Mouse (Mus musculus) urinary bladder, postnatal 36 days (tissue): ENCODE data around the gene Vkorc1l1.

Experiments used
- DNase-seq, 2 experiments: peaks; one replicate each; pipeline ENCODE4 v3.0.0; 2022; ENCODE audit warnings: low spot score in 2 of 2, mixed read lengths in 1 of 2

The Vkorc1l1 gene

DNA sequence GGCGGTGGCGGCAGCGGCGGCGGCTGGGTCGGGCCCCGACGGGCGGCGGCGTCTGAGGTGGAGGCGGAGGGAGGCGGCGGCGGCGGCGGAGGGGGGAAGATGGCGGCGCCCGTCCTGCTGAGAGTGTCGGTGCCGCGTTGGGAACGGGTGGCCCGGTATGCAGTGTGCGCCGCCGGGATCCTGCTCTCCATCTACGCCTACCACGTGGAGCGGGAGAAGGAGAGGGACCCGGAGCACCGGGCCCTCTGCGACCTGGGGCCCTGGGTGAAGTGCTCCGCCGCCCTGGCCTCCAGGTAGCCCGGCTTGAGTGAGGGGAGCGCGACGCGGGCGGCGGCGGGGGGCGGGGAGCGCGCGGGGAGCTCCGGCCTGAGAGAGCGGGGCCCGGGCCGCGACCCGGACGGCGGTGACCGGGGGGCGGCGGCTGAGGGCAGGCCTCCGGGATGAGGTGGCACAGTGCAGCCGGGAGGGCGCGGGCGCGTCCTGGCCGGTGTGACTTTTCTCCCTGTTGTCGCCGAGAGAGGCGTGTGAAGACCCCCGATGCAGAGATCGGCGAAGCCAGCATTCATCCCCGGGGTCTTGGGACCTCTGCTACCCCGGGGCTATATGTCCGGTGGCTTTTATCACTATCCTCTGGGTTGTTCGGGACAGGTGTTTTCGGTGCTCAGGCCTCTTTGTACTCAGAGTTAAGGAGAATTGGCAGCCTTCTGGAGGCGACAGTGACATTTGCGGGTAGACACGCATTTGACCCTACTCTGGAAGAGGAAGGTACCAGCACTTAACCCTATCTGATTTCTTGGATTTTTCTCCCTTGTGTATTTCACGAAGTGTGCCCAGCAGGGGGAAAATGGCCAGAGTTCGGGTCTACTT is 536 bp downstream of the Vkorc1l1 start:
- peak in 1 of 2 experiments; percentile 12 for DNase-seq

DNA sequence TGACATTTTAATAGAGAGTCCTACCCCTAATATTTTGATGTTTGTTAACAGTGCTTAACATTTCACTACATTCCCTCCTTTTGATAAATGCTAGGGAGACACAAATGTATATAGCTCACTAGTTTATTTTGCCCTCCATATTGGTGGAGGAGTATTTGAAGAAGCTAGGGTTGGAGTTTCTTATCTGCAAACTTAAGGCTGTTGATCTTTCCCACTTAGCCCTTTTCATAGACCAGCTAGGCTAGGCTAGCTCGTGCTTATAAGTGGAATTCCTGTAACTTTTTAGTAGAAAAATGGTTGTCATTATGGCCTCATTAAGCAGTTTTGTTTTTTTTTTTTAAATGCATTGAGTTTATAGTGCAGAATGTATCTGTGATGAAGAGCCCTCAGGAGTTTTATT is 1.6 kb downstream of the Vkorc1l1 start:
- DNase-seq, result no peak

DNA sequence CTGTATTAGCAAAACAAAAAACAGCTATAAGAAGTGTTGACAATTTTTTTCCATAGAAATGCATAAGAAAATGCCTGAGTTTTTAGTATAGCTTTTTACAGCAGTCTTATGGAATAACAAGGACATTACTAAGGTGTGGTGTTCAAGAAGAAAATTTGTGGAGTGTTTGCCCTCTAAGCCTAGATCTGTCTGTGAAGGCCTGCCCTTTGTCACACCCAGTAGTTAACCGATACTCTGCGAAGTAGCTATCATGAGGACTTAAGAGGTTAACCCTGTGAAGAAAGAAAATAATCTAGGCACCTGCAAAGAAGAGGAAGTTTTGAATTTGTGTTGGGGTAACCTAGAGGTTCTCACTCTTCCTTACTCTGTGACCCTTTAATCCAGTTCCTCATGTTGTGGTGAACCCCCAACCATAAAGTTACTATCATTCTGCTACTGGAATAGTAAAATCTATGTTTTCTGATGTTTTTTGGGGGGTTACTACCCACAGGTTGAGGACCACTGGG is 5.8 kb downstream of the Vkorc1l1 start:
- DNase-seq, result no peak

DNA sequence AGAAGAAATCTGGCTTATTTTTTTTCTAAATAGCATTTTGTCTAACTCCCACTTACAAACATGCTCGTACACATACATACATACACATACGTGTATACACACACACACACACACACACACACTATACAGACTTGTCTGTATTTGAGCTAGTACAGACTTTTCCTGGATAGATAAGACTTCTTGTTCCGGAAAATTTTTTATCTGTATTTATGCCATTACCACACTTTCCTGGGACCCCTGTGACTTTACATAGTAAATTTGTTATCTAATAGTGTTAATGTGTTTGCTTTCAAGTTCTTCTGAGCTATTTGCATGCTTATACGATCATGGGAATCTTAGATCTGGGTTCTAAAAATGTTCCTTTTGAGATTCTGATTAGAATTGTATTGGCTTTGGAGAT is 10.4 kb downstream of the Vkorc1l1 start:
- no peak for DNase-seq

DNA sequence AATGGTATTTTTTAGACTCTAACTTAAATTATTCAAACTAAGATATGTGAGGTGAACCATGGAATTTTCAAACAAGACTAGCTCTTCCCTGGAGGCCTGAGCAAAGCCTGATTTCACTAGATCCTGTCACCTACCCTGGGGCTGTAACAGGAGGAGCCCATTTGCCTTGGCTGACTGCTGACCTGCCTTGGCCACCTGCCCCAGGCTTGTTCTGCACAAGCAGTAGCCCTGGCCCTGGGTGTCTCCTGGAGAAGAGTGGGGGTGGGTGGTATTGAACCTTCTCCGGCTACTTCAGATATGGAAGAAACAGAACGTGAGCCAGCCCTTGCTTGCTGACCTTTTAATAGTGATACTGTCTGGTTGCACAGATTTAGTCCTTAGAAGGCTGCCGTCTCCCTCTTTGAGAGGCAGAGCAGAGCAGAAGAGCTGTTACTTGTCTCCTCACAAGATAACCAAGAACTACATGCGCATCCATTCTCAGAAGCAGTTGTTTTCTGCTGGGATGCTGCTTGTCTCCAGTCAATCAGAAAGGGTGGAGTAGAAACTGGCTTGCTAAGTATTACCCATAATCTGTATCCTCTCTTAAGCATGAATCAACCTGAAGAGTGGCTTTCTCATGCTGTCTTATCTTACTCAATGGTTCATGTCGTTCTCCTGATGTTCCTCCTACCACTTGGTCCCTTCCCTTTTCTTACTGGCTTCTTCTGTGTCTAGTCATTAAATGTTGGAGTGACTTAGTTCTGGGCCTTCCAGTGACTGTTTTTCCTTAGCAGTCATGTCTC is 12.9 kb downstream of the Vkorc1l1 start:
- peak in 1 of 2 experiments; percentile 27 for DNase-seq

DNA sequence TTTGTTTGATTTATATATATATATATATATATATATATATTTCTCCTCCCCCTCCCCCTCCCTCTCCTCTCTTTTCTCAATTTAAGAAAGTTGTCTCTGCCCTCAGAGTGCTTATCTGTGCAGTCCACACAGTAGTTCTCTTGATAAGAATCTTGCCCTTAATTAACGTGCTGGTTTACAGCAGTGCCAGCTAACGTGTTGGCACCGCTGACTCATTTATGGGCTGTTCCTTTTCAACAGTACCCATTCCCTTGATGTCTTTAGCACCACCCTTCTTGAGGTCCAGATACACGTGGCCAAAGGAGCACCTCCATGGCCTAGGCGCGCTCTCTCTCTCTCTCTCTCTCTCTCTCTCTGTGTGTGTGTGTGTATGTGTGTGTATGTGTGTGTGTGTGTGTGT is 14.0 kb downstream of the Vkorc1l1 start:
- no peak for DNase-seq

DNA sequence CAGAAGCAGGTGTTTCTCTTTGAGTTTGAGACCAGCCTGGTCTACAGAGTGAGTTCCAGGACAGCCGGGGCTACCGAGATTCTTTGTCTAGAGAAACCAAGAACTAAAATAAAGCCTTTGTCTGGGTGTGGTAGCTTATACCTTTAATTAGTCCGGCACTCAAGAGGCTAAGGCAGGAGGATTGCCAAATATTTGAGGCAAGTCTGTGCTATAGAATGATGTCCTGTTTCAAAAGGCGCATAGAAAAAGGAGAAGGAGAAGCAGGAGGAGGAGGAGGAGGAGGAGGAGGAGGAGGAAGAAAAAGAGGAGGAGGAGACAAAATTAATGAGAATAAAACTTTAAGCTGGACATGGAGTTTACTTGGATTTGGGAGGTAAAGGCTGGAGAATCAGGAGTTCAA is 21.5 kb downstream of the Vkorc1l1 start:
- DNase-seq, result no peak

DNA sequence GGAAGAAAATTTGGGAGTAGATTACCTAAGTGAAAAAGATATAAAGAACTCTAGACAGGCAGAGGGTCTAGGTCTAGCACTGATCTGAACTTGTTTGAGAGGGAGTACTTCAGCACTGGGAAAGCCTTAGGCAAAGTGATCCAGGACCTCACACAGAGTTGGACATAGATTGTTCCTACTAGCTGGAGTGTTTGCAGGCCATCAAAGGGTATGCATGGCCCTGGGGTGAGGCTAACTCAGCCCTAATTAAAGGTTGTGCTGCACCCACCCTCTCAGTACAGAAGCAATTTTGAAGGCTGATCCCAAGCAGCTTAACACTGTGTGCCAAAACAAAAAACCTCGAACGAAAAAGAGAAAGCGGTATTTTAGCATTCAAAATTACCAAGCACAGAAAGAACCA is 24.7 kb downstream of the Vkorc1l1 start:
- no peak for DNase-seq

DNA sequence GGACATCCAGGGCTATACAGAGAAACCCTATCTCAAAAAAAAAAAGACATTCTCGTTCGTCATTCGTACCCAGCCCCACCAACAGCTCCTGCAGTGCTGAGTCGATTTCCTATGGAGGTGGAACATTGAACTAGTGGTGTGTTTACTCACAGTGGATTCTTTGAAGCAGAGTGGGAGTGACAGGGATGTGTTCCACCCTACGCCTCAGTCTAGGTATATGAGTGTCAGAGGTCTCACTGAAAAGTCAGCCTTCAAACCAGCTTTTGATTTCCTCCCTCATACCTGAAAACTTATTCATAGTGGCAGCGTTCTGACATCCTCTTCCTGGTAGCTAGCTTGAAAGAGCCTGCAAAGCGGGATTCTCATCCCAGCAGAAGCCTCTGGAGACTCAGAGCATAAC is 26.6 kb downstream of the Vkorc1l1 start:
- no peak for DNase-seq

DNA sequence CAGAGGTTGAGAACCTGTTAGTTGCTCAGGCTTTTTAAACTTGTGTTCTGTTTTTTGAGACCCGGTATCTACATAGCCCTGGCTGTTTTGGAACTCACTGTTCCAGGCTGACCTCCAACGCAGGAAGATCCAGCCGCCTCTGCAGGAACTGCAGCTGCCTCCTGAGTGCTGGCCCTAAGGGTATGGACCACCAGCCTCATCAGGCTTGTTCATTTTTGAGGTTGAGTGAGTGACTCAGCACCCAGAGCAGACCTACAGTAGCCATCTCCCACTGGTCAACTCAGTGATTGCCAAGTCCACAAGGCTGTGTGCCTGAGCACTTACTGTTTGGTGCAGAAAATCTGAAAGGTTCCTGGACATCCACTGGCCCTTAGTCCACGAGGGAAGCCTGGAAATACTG is 29.7 kb downstream of the Vkorc1l1 start:
- peak; percentile 31 to 37 for DNase-seq

DNA sequence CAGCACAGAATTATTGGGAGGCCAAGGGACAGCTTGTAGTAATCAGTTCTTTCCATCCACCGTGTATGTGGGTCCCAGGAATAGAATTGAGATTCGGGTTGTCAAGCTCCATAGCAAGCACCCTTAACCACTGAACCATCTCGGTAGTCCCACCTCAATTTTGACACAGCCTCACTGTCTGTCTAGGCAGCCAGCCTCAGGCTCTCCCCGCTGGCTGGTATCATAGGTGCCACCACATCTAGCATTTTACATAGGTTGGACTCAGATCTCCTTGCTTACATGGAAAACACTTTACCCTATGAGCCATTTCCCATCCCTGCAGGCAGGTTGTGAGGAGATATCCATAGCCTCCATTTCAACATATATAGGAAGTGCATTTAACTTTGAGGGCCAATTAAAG is 32.6 kb downstream of the Vkorc1l1 start:
- no peak for DNase-seq

DNA sequence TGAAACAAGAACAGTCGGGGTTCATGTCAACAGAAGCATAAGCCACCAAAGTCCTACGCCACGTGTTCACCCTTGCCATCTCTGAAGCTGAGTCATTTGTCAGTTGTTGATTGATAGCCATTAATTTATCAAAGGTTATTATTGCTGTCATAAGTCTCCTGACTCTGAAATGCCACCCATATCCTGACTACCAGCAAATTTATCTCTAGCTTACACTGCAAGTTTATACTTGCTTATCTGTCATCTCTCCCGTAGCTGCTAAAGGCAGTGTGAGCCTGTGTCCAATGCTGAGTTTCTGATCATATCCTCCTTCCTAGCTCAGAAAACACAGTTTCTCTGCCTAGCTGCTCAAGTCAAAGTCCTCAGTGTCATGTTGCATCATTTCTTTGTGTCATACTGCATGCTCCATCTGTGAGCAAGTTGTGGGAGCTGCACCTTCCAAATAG is 33.1 kb downstream of the Vkorc1l1 start:
- DNase-seq, result no peak

DNA sequence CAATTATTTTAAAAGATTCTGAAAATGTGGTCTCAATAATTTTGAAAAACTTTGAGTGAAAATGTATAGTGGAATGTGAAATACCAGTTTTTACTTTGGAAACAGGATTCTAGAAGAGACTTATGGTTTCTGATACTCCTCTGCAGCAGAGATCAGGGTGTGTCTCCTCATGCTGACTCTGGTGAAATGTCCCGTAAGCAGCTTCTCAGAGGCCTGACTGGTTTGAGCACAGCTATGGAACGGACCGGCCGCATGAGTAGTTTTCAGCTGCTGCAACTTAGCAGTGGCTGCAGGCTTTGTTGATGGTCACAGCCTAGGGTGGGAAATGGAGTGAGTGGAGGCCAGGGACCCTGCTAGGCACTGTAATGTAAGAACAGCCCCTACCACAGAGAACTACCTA is 36.0 kb downstream of the Vkorc1l1 start:
- no peak for DNase-seq

DNA sequence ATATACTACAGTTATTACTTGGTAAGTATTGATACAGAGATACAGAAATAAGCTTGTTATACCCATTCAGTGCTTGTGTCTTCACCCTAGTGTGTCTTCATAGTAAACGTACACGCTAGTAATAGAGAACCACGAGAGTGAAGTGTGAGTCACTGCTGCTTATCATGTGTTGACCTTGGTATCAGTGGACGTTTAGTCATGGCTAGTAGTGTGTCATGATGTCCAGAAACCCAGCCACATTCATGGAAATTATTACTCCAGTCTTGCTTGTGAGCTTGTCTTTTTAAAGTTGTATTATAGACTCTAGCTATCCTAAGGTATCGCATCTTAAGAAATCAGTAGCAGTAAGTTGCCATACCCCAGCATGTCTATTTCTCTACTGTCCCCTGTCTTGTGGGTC is 36.8 kb downstream of the Vkorc1l1 start:
- no peak for DNase-seq

DNA sequence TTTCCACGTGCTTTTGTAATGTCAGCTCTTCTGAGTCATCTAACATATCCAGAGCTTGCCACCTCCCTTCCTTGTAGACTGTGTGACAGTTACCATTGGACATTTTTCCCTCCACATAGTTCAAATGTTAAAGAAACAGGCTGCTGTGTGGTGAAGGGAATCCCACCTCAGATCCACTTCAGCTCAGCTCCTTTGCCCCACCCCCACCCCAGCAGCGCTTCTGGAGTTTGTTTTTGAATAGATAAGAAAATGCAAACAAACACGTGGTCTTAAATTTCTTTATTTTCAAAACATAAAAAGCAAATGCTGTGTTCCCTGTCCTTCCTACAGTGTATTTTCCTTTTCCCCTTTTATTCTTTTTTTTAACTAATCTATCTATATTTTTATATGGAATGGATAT is 38.4 kb downstream of the Vkorc1l1 start:
- no peak for DNase-seq

DNA sequence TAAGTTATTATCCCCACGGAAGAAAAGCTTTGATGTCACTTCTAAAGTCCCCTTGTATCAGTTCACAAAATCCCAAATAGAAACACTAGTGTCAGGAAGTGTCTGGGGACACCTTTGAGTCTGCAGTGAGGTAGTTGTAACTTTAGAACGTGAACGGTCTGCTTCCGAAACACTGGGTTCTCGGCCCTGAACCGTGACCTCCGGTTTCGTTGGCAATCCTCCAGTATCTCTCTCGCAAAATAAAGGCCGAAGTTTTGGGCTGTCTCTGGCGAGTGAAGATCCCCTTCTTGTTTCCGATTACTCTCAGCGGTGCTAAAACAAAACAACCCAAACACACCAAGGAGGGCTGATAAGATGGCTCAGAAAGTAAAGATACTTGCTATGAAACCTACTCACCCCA is 47.6 kb downstream of the Vkorc1l1 start:
- no peak for DNase-seq

DNA sequence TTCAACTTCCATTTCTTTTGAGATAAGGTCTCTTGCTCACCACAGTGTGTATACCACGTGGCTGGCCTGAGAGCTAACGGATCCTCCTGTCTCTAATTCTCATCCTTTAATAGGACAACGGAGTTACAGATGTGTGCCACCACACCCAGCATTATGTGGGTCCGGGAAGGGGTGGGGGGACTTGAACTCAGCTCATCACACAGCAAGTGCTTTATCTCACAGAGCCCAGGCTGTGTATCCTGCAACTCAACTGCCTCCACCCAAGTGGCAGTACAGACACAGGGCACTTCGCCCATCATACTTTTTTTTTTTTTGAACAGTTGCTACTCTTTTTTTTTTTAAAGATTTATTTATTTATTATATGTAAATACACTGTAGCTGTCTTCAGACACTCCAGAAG is 50.1 kb downstream of the Vkorc1l1 start:
- no peak for DNase-seq

DNA sequence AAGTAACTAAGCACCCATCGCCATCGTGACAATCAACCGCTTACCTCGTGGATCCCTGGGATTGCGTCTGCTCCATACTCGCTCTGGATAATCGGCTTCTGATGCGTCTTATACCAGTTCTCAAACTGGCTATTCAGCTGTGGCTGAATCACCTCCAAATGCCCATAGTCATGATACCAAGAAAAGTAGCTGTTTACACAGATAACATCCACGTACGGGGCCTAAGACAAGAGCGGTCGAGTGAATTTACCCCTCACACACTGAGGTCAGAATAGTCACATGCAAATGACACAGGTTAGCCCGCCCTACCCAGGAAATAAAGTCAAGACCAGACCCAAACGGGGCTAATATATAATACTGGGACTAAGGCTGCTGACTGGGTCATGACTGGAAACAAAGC is 51.6 kb downstream of the Vkorc1l1 start:
- no peak for DNase-seq

DNA sequence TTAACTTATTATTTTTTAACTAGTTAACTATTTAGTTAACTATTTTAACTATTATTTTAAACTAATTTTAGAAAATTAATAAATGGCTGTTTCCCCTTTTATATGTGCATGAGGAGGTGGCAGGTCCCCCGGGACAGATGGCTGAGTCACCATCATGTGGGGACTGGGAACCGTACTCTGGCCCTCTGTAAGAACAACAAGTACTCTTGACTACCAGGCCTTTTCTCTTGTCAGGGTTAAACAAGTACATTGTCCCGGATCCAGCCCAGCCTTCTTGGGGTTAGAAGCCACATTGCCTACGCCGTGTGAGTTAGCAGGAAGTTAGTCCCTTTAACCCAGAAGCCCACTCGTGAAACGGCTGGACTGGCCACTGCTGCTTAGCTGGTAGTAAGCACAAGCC is 53.2 kb downstream of the Vkorc1l1 start:
- no peak for DNase-seq

DNA sequence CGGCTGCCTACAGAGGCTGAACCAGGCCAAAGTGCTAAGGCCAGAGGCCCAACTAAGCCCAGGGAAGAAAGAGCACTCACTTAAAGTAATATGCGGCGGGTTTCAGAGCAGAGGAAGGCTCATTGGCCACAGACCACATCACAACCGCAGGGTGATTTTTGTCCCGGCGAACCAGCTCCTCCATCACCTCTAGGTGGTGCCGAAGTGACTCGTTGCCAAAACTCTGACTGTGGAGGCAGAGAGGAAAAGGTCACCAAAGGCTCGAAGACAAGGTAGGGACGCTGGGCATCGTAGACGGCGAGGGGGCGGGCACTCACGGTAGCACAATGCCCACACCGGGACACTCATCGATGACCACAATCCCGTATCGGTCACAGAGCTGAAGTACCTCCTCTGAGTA is 55.9 kb downstream of the Vkorc1l1 start:
- no peak for DNase-seq

DNA sequence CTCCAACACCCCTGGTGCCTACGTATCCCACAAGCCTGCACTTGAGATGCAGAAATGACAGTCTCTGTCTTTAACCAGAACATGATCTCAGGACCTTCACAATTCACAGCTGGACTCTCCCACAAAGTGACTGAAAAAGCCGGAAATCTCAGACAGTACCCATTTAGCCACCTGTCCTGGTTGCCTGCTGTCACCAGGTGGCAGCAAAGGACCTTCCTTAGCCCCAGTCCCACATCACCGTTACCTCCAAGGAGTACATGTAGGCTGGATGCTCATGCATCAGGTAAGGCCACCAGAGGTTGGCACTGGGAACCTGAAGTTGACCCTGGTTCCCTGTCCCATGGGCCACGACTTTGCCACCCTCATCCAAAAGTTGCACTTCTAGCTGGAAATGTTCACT is 57.3 kb downstream of the Vkorc1l1 start:
- DNase-seq, result peak; percentile 39 to 47

DNA sequence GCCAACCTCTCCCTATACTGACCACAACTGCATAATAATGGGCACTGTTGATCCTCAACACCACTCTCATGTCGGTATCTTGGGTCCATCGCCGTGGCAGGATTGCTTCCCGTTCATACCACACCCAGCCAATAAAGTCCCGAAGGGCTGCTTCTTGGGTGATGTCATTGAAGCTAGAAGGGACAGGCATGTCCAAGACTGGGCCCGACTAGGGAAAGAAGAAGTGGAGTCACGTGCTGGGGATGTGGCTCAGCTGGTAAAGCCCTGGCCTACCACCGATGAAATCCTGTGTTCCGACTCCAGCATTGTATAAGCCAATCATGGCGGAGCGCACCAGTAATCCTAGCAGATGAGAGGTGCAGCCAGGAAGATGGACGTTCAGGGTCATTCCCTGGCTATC is 59.0 kb downstream of the Vkorc1l1 start:
- peak in 1 of 2 experiments; percentile 28 for DNase-seq
